Mouse (Mus musculus) brain, embryonic 14.5 days (tissue): ENCODE data around the gene Fbln1. TPM values are rescaled to one million over a fixed set of nuclear protein-coding genes. Genes with fewer than 3 reads are reported as not detected.
A peak's percentile ranks its signal among the peaks of the same experiment; 100 is the strongest.

ENCODE experiments used
- DNase-seq: peaks from one replicate; pipeline ENCODE4 v3.0.0-alpha.2; 2011; ENCODE audit warnings: low read depth
- CTCF ChIP-seq: fragments of 200-500 bp; IDR thresholded peaks from 2 replicates; pipeline ENCODE4 v1.5.1; 2012; ENCODE audit warnings: inconsistent platforms, mild to moderate bottlenecking, moderate library complexity, borderline replicate concordance; ENCODE audit not compliant: insufficient read depth, insufficient read length; ENCODE audit errors: extremely low read depth
- POLR2A ChIP-seq: fragments of 200-500 bp; IDR thresholded peaks from 2 replicates; pipeline ENCODE4 v1.6.1; 2012; ENCODE audit warnings: mild to moderate bottlenecking, inconsistent platforms, borderline replicate concordance; ENCODE audit not compliant: poor library complexity, insufficient read depth, insufficient read length, severe bottlenecking; ENCODE audit errors: extremely low read depth
- polyA plus RNA-seq: library from polyadenylated mRNA; depleted of rRNA; stranded (reverse); fragments of >200 nt; gene quantifications from 2 replicates; pipeline ENCODE4 v1.2.3, GENCODE M21; 2012

Fbln1 gene
- polyA plus RNA-seq, 1 experiment, result 59.3 TPM

DNA sequence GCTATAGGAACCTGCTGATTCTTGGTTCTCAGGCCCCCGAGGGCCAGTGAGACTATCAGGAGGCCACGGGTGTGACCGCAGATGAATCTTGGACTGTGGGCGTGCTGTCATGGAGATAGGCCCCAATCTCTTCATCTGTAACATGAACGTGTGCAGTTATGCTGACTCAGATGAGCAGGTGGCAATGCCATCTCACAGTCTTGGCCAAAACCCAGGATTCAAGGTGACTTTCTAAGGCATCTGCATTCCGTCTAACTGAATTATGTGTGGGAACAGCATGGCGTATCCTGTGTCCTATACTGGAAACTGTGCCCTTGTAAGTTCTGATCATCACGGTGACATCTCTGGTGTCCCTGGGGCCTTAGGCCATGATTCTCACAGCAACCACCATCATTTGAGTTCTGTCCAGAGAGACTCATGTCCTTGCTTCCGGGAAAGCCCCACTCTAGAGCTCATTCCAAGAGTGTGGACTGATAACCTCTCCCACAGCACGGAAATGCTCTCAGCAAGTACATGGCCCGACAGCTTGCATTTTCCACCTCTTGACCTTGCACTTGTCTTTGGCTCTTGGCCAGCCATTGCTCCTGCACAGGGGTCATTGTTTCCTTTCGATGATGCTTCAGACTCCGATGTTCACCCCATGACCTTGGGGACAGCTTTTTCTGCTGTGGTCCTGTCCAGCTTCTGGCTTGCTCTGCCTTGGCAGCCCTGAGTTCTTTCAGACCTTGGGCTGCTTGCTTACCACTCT is 38.8 kb downstream of the Fbln1 start:
- DNase-seq, result no peak
- no peak for TF ChIP-seq POLR2A
- TF ChIP-seq CTCF, result no peak

- DNase-seq, result no peak
- TF ChIP-seq POLR2A, result no peak
- no peak for TF ChIP-seq CTCF
Observed at GRCm38 (mm10) chr15:85245241-85246010, 39.7 kb downstream of the Fbln1 start.

DNA sequence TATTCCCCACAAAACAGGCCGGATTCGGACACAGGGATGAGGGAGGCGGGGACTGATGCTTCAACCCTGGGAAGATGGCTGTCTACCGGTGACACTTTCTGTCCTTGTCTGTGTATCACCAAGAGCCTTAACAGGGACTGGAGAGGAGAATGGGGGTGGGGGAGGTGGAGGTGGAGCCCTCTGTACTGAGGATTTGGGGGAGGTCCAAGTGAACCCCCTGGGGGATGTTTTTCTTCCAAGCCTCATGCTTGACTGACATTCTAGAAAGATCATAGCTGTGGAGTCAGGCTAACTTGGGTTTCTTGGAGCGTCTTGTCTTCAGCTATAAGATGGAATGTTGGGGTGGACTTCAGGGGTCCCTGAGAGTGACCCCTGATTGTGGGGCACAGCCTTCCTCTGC is 40.3 kb downstream of the Fbln1 start:
- no peak for TF ChIP-seq CTCF
- TF ChIP-seq POLR2A, result no peak

DNA sequence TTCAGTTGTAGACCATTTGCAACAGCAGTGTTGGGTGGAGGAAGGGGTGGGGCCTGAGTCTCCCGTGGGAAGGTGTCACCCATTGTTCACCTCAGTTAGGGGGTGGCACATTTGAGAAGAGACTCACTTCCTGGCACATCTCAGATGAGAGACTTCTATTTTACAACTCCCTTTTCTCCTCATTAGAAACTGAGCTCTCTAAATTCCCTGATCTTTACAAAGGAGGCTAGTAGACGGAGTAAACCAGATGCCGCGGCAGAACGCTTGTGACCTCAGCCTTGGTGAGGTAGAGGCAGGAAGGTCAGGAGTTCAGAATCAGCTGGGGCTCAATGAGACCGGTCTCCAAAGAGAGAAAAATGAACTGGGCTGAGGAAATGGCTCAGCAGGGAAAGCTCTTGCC is 41.2 kb downstream of the Fbln1 start:
- no peak for DNase-seq
- no peak for TF ChIP-seq CTCF
- TF ChIP-seq POLR2A, result no peak

More for the DNA sequence above, 40.3 kb downstream of the Fbln1 start:
- DNase-seq, result no peak

DNA sequence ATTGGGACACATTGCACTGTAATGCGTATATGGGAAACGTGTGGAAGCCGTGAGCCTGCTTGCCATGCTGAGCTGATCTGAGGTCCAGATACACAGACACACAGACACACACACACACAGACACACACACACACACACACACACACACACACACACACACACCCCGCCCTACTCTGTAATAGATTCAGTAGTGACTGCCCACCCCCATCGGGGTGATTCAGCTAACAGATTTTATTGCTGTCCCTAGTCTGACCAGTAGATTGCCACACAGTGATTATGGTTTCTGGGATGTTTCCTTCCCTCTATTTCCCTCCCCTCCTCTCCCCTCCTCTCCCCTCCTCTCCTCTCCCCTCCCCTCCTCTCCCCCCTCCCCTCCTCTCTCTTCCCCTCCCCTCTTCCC is 42.6 kb downstream of the Fbln1 start:
- TF ChIP-seq CTCF (no peak), POLR2A (no peak)
- DNase-seq, result no peak

DNA sequence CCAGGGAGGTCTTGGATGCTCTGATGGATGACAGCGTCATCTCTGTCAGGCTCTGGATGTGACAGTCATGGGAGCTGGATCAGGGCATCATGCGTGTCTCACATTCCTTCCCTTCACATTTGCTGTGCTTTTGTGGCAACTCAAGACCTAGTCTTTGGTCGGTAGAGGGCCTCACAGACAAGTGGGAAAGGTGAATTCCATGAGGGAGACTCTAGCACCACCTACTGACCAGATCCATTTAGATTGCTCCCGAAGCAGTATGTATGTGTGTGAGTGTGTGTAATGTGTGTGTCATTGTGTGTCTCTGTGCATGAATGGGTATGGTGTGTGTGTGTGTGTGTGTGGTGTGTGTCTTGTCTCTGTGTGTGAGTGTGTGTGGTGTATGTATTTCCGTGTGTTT is 43.5 kb downstream of the Fbln1 start:
- peak; percentile 91 for DNase-seq
- TF ChIP-seq CTCF, result peak; percentile 81; the same call in 1 of the 2 replicates
- no peak for TF ChIP-seq POLR2A

- no peak for TF ChIP-seq POLR2A
- DNase-seq, result no peak
Observed at GRCm38 (mm10) chr15:85250436-85250835, 44.7 kb downstream of the Fbln1 start.

DNA sequence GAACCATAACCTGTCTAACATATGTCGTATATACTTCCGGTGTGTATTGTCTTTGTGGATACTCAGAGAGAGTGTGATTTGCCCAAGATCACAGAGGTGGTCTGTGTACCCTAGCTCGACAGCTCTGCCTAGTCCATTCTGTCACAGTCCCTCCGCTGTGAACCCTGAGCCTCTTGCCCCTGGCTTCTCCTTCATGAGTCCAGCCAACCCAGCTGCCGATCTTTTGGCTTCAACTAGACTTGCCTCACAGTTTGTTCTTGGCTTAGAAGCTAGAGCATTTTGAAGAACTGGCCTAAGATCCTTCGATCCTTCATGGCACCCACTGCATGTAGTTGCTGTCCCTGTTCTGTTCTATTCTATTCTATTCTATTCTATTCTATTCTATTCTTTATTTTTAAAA is 46.7 kb downstream of the Fbln1 start:
- TF ChIP-seq POLR2A (no peak), CTCF (no peak)
- no peak for DNase-seq

DNA sequence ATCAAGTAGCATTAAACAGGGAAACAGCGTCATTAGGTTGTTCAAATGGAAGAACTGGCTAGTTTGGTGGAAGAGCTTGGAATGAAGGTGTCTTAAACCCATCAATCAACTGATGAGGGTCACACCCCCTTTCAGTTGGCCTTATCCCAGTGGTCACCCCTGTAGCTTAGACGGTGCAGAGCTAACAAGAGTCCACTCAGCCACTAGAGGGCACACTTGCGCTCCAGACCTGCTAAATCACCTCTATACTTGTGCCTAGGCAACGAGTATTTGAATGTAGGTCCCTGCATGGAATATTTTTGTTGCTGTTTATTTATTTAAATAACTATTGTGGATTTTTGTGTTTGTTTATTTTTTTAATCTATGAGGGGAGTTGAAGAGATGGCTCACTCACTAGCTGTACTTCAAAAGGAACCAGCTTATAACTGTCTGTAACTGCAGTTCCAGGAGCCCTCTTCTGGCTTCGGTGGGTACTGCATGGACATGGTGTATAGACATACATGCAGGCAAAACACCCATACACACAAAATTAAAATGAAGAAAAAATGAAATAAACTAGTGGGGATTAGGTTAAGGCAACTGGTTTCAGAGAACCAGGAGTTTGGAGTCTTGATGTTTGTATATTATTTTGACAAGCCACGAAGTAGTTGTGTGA is 52.2 kb downstream of the Fbln1 start:
- TF ChIP-seq CTCF (peak; percentile 50; the same call in 1 of the 2 replicates), POLR2A (no peak)
- peak; percentile 63 for DNase-seq

- TF ChIP-seq POLR2A, result no peak
- TF ChIP-seq CTCF, result no peak
- DNase-seq, result no peak
Observed at GRCm38 (mm10) chr15:85262805-85263204, 57.1 kb downstream of the Fbln1 start.

GRCm38 (mm10) chr15:85266729-85267434 is 61.1 kb downstream of the Fbln1 start:
- peak; percentile 93 for DNase-seq
- TF ChIP-seq POLR2A (no peak), CTCF (peak; percentile 92)
